Mouse (Mus musculus) spleen, adult 18-20 months (tissue): Measurements from ENCODE around the gene Rbfox1.

Experiments
- DNase-seq, 2 experiments: peaks; one replicate each; pipeline ENCODE4 v3.0.0; 2022; ENCODE audit warnings: mixed read lengths in 2 of 2

The Rbfox1 gene

DNA sequence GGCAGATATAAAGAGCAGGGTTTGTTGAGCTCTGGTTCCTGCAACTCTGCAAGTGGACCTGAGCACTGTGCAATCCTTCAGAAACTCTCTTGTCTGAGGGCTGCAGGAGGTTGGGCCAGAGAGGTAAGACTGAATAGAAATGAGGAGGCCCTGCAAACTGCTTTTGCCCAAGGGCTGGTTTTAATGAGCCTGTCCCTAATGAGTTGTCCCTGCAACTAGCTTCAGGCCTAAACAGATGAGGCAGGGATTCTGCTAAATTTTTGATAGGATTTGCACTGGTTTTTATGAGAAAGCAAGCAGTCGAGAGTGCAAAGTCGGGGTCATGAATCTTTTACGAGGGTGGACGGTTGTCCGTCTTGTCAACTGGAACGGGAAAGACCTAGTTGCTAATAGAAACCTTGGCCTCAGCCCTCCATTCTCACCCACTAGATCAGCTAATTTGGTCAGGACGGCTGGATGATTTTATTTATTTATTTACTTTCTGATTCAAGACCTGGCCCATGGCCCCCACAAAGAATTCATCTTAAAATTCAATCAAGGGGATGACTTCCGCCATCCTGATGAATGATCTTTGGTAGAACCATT lies 1279.1 kb downstream of the Rbfox1 start:
- no peak for DNase-seq

DNA sequence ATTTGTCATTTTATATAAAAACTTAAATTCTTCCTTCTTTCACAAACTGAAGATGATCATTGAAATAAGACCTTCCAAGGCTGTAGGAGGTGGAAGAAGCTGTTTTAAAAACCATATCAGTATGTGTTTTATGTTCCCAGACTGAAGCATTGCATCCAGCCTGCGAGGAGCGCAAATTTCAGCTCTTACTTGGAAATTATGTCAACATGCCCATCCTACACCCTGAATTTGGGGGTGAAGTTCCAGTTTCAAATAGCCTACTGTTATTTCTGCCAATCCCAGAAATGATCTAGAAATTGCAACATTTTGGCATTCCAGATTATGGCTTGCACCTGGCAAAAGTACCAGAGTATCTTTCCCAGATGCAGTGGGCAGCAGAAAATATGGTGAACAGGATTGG lies 1290.8 kb downstream of the Rbfox1 start:
- DNase-seq: no peak

DNA sequence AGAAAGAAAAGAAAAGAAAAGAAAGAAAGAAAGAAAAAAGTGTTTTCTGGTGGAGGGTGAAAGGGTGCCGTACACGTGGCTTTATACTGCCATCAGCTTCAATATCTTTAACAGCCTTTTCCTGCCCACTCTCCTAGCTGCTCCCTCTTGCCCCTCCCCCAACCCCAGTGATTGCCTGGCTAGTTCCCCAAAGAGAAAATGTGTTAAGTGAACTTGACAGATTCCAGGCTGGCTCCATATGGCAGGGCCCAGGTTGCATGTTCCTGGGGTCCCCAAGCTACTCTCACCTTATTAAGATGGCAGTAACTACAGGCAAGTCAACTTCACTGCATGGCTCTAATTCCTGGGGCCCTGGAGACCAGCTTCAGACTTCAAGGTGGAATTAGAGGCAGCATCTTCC lies 1302.6 kb downstream of the Rbfox1 start:
- DNase-seq: no peak

DNA sequence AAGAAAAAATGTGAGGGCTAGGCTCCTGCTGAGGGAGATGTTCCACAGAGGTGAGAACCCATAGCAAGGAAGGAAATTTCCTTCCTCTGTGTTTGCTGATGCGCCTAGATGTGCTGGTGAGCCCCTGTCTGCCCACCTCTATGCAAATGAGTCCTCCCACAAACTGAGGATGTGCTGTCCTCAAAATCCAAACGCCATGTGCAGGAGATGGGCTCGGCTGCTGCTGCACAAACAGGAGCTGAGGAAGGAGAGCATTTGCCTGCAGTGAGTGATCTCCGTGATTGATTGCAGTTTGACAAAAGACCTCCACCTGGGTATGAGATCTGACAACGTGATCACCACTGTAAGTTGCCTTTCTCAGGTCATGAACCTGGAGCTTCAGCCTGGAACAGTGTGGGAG lies 1308.4 kb downstream of the Rbfox1 start:
- DNase-seq: no peak

DNA sequence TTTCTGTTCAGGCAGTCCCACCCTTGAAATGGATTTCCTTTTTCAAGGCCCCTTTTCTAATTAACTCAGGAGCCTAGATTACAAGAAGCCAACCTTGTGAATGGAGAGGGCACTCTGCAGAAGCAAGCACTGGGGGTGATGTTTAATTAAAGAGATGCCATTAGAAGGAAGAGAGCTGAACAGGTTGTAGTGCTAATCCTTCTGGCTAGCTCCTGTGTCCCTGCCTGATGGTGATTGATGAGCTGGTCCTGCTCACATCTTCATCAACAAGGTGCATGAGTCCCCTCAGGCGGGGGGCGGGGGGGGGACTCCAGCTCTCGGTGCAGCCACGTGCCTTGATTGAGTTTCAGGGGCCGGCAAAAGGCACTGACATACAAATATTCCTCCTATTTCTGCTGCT lies 1312.8 kb downstream of the Rbfox1 start:
- no peak for DNase-seq

- no peak for DNase-seq
Observed at GRCm38 (mm10) chr16:7200239-7200638, 1315.1 kb downstream of the Rbfox1 start.

- DNase-seq: no peak
Observed at GRCm38 (mm10) chr16:7201816-7202215, 1316.7 kb downstream of the Rbfox1 start.

- no peak for DNase-seq
Observed at GRCm38 (mm10) chr16:7206116-7206900, 1321.2 kb downstream of the Rbfox1 start.

- DNase-seq: no peak
Observed at GRCm38 (mm10) chr16:7207599-7207998, 1322.4 kb downstream of the Rbfox1 start.

DNA sequence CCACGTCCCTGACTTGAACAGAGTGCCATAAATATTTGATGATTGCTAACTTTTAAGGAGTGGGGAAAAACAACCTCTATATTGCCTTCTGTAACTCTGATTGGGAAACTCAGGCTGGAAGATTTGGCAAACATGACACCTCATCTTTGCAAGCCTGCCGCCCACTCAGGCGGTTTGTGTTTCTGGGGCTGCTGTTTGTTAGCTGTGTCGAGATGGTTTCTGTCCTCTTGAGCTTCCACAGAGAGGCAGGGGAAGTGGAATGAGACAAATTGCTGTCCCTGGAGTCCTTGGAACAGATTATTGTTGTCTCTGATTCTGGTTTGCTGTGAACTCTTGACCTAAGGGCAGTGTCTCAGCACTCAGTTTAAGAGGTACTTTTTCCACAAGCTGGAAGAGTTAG lies 1327.6 kb downstream of the Rbfox1 start:
- no peak for DNase-seq

DNA sequence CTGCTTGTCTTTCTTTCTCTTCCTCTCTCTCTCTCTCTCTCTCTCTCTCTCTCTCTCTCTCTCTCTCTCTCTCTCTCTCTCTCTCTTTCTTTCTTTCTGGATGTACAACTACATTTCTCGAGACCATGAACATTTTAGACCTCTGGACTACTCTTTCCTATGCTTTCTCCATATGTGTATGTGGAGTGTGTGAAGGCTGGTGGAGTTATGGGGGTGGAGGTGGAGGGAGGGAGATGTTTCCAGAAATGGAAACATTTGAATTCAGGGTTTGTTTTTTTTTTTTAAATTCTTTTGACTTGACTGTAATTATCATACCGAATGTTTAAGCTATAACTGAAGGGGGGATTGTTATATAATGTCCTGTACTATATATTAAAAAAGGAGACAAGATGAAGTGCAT lies 1338.1 kb downstream of the Rbfox1 start:
- DNase-seq: no peak

- no peak for DNase-seq
Observed at GRCm38 (mm10) chr16:7226000-7226399, 1340.8 kb downstream of the Rbfox1 start.

DNA sequence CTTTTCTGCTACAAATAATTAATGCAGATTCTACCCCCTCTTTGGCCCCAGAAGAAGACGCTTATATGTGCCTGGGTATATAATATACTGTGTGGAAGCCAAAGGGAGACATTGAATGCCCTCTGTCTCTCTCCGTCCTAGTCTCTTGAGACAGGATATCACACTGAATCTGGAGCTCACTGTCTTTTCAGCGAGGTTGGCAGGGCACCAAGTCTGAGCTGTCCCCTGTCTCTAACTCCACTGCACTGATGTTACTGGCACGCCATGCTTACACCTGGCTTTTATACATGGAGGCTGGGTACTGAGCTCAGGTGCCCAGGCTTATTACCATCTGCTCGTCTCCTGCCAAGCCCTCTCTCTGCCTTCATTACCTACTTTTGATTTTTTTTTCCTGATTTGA lies 1343.1 kb downstream of the Rbfox1 start:
- DNase-seq: no peak

GRCm38 (mm10) chr16:7229232-7229631 lies 1344.1 kb downstream of the Rbfox1 start:
- no peak for DNase-seq

DNA sequence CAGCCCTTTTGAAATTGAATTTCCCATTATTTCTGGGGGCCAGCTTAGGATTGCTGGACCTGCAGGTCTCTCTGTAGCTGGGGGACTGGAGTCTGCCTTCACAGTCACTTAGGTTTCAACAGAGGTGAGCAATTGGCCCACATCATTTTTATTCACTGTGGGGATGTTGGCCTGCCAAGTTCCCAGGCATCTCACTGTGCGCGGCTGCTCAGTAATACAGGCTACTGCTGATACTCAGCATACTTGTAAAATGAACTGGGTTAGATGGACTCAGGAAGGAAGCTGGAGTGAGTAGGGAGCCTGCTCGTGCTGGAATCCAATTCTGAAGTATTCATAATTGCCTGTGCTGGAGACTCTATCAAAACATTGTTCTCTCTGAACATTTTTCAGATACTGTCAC lies 1356.5 kb downstream of the Rbfox1 start:
- DNase-seq: no peak

- DNase-seq: no peak
Observed at GRCm38 (mm10) chr16:7242501-7242900, 1357.3 kb downstream of the Rbfox1 start.

GRCm38 (mm10) chr16:7244382-7244781 lies 1359.2 kb downstream of the Rbfox1 start:
- no peak for DNase-seq

DNA sequence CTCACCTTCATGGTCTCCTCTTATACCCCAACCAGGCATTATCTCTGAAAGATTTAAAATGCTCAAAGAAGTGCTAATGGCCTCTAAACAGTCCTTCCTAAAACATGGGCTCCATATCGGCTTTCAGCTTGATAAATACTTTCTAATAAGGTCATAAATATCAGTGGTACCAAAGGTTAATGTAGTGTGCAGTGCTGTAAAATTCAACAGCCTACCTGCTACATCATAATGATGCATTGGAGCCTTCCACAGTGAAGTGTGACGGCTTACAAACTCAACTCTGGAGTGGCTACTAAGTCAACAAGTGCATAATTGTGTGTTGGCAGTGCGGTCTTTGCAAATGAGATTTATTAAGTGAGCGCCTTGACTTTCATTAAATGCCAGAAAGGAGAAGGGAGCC lies 1366.5 kb downstream of the Rbfox1 start:
- DNase-seq: no peak

DNA sequence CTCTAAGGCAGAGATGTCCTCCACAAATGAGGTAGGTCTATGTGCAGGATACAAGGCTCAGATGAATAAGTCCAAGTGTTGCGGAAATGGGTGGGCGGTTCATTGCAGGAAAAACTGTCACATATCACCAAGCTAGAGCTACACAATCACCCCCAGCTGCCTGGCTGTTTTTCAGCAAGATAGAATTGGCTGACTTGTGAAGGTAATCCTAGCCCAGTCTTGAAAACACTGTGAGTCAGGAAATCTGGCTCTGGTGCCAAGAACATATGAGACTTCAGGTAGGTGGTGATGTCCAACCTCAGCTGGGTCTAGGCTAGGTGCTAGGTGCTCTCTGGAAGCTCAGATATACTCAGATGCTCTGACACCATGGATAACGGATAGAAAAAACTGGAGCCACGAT lies 1372.2 kb downstream of the Rbfox1 start:
- no peak for DNase-seq

DNA sequence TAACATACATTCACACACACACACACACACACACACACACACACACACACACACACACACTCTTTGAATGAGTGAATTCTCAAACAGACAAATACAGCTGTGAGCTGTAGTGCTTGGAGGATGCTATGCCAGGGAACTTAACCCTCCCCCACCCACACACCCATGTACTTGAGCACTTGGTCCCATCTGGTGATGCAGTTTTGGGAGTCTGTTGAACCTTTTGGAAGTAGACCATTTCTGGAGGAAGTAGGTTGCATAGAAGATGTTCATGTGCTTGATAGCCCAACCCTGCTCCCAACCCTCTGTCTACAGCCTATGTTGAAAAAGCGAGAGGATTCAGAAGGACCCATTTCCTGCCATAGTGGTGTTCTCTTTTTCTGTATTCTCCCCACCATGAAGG lies 1378.1 kb downstream of the Rbfox1 start:
- DNase-seq: no peak

GRCm38 (mm10) chr16:7265715-7266114 lies 1380.6 kb downstream of the Rbfox1 start:
- DNase-seq: no peak

- DNase-seq: no peak
Observed at GRCm38 (mm10) chr16:7275501-7275900, 1390.3 kb downstream of the Rbfox1 start.

DNA sequence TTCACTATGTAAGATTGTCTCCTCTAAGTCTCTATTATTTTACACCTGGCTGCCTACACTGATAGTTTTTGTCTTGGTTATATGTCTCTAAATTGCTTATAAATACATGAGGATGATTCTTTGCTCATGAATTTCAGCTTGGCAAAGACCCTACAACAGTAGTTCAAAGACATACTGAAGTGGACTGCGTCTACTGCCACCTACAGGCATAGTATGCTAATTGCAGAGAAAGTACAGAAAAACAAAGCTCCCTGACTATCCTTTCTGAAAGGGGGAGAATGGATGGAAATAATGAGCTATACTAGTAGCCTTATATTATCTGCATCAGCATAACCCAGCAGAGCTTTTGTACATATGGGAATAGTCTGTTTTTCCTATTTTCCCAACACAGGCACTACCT lies 1390.7 kb downstream of the Rbfox1 start:
- DNase-seq: no peak

DNA sequence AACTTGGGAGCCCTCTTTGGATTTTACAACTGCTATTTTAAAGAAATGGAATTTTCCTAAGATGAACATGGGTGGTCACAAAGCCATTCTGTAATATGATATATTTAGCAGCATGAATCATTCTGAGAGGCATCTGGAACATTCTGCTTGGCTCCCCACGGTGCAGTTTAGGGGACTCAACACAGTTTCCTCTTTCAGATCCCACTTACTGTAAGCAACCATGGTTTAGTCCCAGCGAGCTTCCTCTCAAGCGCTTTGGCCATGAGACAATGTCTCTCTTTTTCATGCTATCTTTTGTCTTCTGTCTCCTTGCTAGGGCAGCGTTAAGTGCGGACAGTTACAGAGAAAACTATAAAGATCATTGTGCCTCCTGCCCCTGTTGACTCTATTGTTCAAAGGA lies 1394.4 kb downstream of the Rbfox1 start:
- DNase-seq: no peak

DNA sequence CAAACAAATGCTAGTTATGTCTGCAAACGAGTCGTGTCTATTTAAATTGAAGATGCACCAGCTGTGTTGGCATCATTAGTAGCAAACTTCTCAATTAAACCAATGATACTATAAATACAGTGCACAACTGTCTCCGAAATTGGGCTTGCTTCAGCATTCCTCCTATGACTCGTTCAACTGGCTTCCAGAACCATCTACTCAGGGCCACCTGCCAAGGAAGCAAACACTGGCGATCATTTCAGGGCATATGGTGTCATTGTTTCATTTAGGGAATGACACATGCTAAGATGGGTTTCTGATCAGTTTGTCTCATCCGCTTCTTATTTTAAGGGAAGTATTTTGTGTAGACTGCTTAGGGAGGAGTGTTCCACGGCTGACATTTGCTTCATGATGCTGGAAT lies 1397.1 kb downstream of the Rbfox1 start:
- DNase-seq: no peak
